Mouse (Mus musculus): ENCODE measurements around the gene Cdc5l.
"Not testable (repeated sequence)": the region's sequence is repeated elsewhere in the genome, so short reads cannot be mapped to it uniquely, and the experiment has no call there.

Gene Cdc5l

DNA sequence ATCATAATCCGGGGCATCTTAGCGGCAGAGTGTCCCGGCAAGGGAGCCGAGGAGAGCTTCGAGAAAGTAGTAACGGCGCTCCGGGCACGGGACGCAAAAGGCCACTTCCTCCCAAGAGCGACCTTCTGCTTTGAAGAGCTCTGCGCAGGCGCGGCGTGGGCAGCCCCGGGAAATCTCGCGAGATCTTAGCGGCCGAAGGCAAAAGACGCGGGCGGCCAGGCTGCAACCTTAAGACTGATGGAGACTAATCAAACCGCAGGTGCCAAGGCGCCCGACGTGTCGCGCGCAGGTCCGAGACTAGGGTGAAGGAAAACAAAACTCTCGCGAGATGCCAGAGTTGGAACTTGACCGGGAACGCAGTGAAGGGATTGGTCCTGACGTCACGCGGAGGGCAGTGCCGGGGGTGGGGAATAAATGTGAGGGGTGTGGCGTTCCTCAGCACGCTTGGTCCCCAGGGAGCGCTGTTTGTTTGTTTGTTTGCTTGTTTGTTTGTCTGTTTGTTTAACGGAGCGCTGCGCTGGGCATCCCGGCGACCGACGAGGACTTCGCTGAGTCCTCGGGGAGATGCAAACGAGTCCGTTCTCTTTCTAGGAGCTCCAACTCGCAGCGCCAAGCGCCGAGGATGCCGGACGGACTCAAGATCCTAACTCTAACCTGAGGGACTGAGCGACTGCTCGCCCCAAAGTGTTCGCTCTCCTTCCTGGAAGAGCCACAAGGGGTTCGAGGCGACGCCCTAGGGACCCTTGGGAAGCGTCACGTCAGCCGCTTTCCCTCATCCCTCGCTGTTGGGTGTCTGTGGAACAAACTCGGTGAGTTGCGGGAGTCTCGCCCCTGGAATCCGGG, at the start of gene Cdc5l:
Gene Cdc5l, minus strand, starts transcription at position 319 of the 843 bp plus-strand sequence.
- peak; percentile 92 to 94 for DNase-seq (ENCODE audit: low read depth in 1 of 2, low spot score in 2 of 2)

DNA sequence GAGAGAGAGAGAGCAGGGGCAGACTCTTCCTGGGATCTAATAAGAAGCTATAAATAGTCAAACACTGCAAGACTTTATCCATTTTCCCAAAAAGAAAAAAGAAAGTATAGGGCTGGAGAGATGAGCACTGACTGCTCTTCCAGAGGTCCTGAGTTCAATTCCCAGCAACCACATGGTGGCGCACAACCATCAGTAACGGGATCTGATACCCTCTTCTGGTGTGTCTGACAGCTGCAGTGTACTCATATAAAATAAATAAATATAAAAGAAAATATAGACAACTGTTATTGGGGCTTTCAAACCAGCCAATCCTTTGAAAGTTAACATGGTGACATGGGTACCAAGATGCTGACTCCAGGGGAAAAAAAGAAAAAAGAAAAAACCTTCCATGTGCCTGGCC, 46.9 kb upstream of the Cdc5l start:
- DNase-seq (ENCODE audit: low read depth in 1 of 2, low spot score in 2 of 2) = no peak

DNA sequence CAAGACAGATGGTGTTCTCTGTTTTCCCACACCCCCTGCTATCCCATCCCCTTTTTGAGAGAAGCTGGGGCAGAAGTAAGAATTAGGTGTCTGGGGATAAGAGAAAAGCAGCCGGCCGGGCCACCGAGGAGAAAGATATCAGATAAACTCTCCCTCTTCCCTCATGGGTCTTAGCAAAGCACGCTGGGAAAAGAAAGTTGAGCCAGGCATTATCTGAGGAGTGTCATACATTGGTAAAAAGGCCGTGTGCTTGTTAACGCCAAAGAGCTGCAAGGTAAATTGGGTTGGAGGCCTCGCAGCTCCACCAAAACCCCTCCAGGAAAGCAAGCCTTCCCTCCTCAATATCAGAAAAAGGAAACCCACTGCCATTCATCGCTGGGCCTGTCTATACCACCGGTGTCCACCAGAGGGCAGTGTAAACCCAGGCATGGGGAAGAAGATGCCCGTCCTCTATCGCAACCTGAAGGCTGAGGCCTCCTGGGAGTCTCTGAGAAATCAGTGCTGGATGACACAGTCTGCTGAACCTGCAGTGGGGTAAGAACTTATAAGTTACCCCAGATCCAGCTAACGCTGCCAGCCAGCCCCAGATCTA, 44.8 kb upstream of the Cdc5l start:
- peak; percentile 48 to 70 for DNase-seq (ENCODE audit: low read depth in 1 of 2, low spot score in 2 of 2)

DNA sequence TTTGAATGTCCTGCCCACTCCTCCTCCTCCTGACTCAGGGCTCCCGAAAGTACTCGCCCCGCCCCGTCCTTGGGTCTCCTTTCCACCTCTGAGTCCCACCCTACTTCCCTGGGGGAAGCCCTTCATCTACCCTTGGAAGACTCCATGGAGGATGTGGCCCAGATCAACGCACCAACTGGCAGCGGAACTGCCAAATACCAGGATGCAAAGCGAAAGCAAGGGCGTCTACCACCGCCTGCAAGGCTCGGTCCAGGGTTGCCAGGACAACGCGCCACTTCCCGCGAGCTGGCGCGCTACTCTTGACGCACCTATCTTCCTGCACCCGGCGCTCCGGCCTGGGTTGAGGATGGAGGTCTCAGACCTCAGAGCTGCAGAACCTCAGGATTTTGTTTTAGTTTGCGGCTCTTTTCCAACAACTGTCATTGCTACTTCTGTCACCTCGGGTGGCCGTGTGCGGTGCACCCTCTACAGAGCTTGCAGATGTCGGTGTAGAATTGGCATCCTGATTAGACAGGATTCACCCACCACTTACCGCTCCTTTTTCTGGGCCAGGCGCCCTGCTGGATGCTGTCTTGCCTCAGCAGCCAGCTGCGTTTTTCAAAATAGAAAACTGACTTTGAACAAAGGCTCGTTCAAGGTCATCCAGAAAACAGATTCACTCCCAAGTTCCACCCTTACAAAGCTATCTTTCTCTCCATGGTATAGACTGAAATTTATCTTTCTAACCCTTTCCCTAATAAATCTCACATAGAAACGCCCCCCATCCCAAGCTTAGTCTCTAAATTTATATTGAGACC, 41.3 kb upstream of the Cdc5l start, which contains the start of gene Spats1:
Gene Spats1, minus strand, starts transcription at position 747 of the 797 bp plus-strand sequence.
- peak; percentile 7 to 22 for DNase-seq (ENCODE audit: low read depth in 1 of 2, low spot score in 2 of 2)

DNA sequence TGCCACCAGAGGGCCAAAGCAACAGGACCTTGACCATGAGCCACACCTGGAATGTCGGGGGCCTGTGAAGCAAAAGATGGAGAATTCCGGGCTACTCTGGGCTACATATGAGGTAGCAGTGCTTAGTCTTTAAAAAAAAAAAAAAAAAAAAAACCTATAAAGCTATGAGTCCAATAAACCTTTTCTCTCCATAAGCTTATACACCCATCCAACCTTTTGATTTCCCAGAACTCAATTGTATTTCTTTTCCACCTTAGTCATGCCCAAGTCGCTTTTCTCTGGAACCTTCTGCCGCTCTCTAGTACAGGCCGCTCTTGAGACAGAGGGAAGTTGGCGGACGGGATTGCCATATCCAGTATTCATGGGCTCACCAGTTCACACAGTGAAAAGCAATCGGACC, 40.6 kb upstream of the Cdc5l start:
- DNase-seq (ENCODE audit: low read depth in 1 of 2, low spot score in 2 of 2) = no peak

DNA sequence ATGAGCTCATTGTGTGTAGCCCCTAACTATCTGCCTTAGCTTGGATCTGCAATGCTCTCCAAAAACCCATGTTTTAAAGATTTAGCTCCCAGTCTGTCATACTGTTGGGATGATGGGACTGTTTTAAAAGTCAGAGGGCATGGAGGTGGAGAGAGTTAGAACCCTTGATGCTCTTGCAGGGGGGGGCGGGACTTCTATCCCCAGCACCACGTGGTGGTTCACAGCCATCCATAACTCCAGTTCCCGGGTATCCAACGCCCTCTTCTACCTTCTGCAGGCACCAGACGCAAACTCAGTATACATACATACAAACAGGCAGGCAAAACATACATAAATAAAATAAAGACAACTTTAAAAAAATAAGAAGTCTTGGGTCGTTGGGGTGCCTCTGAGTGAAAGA, 40.1 kb upstream of the Cdc5l start:
- DNase-seq (ENCODE audit: low read depth in 1 of 2, low spot score in 2 of 2) = no peak

DNA sequence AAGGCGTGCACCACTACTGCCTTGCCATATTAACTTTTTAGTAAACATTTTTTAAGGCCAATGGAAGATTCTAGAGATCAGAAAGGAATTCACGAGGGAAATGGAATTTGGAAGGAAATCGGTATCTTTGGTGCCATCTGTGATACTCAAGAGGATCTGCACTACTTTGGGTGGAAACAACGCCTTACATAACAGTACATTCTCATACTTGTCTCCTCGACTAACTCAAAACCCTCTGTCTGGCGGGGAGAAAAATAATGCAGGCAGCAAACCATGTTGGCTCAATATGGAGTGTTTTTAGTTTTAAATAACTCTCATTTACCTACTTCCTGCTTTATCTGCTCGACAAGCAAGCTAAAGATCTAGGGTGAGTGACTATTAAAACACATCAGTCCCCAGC, 37.2 kb upstream of the Cdc5l start:
- DNase-seq (ENCODE audit: low read depth in 1 of 2, low spot score in 2 of 2) = no peak

DNA sequence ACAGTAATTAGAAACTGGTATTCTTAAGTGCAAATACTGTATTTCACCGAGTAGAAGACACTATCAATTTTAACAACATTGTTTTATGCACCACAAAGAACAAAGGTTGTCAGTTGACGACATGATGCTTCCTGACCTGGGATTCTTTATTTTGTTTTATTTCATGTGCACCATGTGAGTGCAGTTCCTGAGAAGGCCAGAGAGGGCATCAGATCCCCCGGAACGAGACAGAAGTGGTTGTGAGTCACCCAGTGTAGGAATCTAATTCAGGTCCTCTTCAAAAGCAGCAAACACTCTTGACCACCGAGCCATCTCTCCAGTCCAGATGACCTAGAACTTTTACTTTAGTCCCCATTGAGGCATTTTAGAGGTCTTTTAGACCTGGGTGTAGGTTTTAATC, 34.8 kb upstream of the Cdc5l start:
- no peak for DNase-seq (ENCODE audit: low read depth in 1 of 2, low spot score in 2 of 2)

DNA sequence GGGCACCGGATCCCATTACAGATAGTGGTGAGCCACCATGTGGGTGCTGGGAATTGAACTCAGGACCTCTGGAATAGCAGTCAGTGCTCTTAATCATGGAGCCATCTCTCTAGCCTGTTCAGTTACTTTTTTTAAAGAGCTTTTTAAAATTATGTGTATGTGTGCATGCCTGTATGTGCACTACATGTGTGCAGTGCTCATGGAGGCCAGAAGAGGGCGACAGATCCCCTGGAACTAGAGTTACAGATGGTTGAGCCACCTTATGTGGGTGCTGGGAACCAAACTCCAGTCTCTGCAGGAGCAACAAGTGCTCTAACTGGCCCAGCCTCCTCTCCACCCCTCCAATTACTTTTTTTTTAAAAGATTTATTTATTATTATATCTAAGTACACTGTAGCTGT, 33.2 kb upstream of the Cdc5l start:
- DNase-seq (ENCODE audit: low read depth in 1 of 2, low spot score in 2 of 2) = no peak

DNA sequence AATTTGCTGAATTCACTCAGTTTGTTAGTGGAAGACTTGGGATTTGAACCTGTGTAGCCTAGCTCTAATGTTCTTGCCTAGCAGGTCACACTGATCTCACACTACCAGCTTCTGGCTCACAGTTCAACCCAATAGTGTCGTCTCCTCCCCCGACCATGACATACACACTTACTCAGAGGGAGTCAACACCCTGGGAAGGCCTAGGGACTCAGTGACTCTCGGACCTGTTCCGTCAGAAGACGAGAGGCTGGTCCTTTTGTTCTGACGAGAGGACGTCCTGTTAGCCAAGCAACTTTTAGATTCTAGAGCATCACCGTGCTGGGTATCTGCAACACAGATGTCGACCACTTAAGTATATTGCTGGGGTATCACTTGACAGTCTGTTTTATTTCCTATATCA, 30.7 kb upstream of the Cdc5l start:
- DNase-seq (ENCODE audit: low read depth in 1 of 2, low spot score in 2 of 2) = no peak

DNA sequence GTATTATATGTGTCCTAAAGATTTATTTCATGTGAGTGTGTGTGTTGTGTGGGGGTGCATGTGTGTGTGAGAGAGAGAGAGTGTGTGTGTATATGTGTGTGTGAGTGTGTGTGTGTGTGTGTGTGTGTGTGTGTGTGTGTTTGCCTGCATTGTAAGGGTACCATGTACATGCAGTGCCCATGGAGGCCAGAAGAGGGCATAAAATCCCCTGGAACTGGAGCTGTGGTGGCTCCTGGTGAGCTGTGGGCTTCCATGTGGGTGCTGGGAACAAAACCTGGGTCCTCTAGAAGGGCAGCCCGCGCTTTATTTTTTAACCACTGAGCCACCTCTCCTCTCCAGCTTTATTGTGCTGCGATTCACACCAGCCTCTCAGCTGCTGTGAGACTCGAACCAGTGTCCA, 29.0 kb upstream of the Cdc5l start:
- no peak for DNase-seq (ENCODE audit: low read depth in 1 of 2, low spot score in 2 of 2)

DNA sequence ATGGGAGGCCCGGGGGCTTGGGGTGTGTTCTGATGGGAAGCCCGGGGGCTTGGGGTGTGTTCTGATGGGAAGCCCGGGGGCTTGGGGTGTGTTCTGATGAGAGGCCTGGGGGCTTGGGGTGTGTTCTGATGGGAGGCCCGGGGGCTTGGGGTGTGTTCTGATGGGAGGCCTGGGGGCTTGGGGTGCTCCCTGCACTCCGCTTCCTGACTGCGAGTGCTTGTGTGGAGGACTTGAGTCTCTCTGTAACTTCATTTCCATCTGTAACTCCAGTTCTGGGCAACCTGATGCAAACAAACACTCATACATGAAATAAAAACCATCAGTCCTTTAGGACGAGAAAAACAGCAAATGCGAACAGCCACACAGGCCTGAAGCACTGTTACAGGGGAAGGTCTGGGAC, 25.5 kb upstream of the Cdc5l start:
- no peak for DNase-seq (ENCODE audit: low read depth in 1 of 2, low spot score in 2 of 2)

DNA sequence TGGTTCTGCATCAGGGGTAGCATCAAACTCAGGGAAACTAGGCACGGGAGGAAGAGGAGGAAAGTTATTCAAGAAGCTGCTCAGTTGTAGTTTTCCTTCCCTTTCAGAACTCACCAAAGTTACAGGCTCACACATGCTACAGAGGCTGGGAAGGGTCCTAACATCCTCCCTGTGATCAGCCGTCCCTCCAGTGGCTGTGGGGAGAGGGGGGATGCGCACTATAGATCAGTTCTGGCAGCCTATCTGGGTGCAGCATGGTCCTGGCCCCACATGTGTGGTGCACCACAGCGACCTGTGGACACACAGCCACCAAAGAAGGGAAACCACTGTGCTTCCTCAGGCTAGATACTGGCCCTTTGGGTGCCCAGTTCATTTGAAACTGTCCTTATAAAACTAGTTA, 25.0 kb upstream of the Cdc5l start:
- no peak for DNase-seq (ENCODE audit: low read depth in 1 of 2, low spot score in 2 of 2)

DNA sequence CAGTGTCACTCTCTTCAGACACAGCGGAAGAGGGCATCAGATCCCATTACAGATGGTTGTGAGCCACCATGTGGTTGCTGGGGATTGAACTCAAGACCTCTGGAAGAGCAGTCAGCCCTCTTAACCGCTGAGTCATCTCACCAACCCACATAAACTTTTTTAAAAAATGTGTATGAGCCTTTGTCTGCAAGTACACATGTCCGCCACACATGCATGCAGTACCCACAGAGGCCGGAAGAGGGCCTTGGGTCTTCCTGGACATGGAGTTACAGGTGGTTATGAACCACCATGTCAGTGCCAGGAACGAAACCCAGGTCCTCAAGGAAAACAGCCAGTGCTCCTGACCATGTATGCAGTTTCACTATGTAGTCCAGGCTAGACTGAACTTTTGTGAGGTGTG, 23.9 kb upstream of the Cdc5l start:
- DNase-seq (ENCODE audit: low read depth in 1 of 2, low spot score in 2 of 2) = no peak

DNA sequence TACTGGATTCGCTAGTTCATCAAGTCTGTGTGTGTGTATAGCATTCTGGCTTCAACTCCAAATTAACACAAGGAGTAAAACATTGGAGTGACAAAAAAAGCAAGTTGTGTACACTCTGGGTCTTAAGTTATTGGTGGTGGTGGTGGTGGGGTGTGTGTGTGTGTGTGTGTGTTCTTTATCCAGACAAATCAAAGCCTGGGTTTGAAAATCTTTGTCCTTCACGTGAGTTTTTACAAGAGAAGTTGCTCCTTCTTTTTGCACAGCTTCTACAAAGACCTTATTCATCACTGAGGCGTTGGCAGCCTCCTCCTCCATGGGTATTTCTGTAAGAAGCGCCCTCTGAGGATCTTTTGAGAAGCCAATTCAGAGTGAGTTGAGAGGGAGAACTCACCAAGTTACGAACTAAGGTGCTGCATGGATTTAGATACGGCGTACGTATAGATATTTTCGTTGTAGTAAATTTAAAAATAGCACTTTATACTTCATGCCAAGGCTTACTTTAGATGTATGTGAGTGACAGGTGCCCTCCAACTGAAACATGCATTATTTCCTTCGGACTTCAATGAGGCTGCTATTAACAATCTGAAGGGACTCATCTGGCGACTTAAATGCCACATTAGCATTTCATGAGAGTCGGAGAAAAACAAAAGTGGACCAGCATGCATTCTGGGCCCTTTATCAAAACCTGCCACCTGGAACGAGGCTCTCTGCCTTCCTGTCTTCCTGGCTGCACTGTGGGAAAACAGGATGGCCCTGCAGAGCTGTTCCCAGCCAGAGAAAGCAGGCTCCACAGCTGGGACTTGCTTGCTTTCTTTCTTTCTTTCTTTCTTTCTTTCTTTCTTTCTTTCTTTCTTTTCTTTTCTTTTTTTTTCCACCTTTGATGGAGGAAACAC, 23.0 kb upstream of the Cdc5l start:
- DNase-seq (ENCODE audit: low read depth in 1 of 2, low spot score in 2 of 2) = no peak

DNA sequence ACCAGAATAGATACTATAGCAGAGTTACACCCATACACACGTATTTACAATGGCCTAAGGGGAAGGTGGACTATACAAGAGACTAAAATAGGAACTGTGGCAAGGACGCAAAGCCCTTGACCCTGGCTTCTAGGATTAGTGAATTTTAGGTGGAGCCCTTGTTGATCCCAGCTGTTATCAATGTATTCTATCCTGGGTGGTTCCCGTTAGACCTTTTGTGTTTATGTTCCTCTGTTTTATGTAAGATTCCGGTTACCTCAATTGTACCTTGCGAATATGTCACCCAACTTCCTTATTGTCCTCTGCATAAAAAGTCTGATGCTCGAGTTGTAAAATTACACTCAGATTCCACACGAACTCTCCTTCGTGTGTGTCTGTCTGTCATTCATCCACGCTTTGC, 22.2 kb upstream of the Cdc5l start:
- DNase-seq (ENCODE audit: low read depth in 1 of 2, low spot score in 2 of 2) = not testable (repeated sequence)

DNA sequence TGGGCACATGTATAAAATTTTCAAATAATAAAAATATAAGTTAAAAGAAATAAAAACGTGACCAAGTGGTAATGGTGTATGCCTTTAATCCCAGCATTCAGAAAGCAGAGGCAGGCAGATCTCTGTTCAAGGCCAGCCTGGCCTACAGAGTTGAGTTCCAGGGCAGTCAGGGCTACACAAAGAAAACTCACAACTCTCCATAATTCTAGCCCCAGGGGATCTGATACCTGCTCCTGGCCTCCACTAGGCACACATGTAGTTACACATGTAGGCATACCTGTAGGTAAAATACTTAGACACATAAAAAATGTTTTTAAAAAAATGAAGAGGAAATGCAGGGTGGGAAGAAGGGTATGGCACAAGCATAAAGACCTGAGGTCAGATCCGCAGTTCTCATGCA, 21.3 kb upstream of the Cdc5l start:
- no peak for DNase-seq (ENCODE audit: low read depth in 1 of 2, low spot score in 2 of 2)

DNA sequence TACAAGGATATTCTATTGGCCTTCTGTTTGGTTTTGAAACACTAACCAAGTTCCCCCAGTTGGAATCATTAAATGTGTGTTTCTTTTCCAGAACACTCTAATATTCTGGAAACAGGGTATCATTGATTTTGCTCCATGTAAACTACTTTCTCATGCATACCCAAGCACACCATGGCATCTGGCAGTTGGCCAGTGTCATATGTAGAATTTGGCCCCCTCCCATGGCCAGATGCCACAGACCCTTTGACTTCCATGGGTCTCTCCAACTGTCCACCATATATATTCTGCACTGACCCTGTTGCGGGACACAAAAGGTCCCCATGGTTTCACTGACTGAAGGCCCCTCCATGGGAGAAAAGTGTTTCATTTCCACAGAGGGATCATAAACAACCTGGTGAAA, 18.7 kb upstream of the Cdc5l start:
- DNase-seq (ENCODE audit: low read depth in 1 of 2, low spot score in 2 of 2) = no peak

DNA sequence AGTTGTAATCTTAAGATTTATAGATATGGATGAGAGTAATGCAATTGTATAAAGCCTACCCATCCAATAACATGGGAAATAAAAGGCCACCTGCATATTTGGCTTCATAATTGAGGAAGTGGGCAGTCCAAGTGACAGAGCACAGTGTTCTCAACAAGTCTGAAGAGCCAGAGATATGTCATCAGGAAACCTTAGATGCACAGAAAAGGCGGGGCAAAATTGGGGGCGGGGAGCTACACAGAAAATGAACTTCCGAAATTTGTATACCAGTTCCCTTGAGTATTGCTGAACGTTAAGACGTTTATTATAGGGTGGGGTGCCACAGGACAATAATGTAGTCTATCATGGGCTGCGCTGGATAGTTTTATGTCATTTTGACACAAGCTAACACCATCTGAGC, 16.6 kb upstream of the Cdc5l start:
- no peak for DNase-seq (ENCODE audit: low read depth in 1 of 2, low spot score in 2 of 2)

DNA sequence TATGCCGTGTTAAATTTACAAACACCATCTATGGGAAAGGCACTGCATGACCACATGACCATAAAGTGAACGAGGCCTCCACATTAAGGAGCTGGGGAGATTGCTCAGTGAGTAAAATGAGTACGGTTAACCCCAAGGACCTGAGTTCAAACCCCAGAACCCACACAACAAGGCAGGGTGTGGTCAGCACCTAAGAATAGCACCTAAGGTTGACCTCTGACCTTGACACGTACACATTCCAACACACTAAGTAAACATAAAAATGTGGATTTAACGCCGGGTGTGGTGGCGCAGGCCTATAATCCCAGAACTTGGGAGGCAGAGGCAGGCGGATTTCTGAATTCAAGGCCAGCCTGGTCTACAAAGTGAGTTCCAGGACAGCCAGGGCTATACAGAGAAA, 16.0 kb upstream of the Cdc5l start:
- DNase-seq (ENCODE audit: low read depth in 1 of 2, low spot score in 2 of 2) = no peak

DNA sequence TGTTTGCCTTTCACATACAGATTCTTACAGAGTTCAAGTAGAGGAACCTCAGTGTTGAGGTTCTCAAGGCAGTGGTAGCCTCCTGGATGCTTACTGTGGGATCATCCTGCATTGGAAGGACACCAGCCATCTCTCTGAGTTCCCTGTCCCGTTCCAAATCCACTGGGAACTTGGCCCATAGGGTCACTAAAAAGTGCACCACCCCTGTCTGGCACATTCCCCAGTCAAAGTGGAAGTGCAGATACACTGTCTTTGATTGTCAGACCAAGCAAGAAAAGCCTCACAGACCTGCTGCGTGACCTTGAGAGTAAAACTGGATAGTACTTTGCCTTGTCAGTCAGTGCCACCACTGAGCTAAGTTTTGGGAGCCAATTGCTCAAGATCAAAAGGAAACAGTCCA, 13.5 kb upstream of the Cdc5l start:
- DNase-seq (ENCODE audit: low read depth in 1 of 2, low spot score in 2 of 2) = no peak
